Mouse (Mus musculus): ENCODE results near the gene Rspry1. TPM values are rescaled to one million over a fixed set of nuclear protein-coding genes. Genes with fewer than 3 reads are reported as not detected.

Rspry1 gene
- total and polyA plus RNA-seq, 2 experiments from 2014 or later, result 35.9 to 42.7 TPM

DNA sequence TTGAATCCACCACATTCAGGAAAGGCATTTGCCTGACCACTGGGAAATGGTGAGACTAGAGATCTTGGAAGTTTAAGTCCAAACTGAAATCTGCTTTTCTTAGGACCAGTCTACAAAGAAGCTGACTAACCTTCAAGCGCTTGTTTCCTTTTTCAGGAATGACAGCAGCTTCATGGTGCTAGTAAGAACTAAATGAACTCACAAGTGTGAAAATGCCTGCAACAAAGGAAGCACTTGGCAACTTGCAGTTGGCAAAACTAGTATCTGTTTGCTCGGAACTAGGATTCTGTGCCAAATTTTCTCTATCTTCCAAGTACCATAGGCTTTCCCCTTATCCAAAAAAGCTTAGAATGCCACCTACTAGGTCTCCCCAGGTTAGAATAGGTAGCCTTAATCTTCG lies 44.4 kb downstream of the Rspry1 start:
- Histone ChIP-seq H3K4me1 (ENCODE audit: insufficient read depth, low read length) (no peaks in the 10 kb centered on the region), H3K4me2 (ENCODE audit: low read depth, low read length, poor library complexity, severe bottlenecking) (no peak overlapping the region), H3K9me3 (ENCODE audit: low read length) (no peaks in the 10 kb centered on the region), H3K27me3 (ENCODE audit: insufficient read depth, low read length) (no peaks in the 10 kb centered on the region), H3K27ac (ENCODE audit: low read depth, low read length) (no peak overlapping the region), H3K36me3 (ENCODE audit: insufficient read depth, low read length) (peaks cover 24% of the 10 kb centered on the region), H3K4me3 (ENCODE audit: low read depth, low read length) (no peak overlapping the region), H3K9ac (replicated peaks; ENCODE audit: low read length, poor library complexity, severe bottlenecking) (no peak overlapping the region)
- ATAC-seq (ENCODE audit: low FRiP score) (no peak), DNase-seq (ENCODE audit: low spot score) (no peak)
- WGBS, result 87% methylated on average over 3 of the region's 3 CpGs
- TF ChIP-seq CTCF (IDR thresholded peaks at IDR 0.05), result no peak

DNA sequence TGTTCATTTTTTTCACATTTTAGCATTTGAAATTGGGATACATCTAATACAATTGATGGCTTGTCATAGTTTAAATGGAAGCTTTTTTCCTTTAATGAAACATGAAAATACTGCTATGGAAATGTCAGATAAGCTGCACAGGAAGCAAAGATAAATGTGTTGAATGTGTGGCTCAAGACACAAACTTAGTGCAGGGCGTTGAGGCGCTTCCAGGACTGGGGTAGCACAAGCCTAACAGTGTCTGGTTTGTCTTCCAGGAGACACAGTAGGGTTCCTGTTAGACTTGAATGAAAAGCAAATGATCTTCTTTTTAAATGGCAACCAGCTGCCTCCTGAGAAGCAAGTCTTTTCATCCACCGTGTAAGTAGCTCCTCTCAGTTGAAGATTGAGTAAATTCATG lies 47.8 kb downstream of the Rspry1 start:
- no peaks in the 10 kb centered on the region for H3K4me1 ChIP-seq (ENCODE audit: insufficient read depth, low read length)
- ATAC-seq (ENCODE audit: low FRiP score), result no peak
- H3K27me3 ChIP-seq (ENCODE audit: insufficient read depth, low read length), result no peaks in the 10 kb centered on the region
- no peak overlapping the region for H3K27ac ChIP-seq (ENCODE audit: low read depth, low read length)
- no peak overlapping the region for H3K9ac ChIP-seq (replicated peaks; ENCODE audit: low read length, poor library complexity, severe bottlenecking)
- WGBS, result 30% methylated on average over 3 of the region's 3 CpGs
- H3K36me3 ChIP-seq (ENCODE audit: insufficient read depth, low read length), result peaks cover 38% of the 10 kb centered on the region
- TF ChIP-seq CTCF (IDR thresholded peaks at IDR 0.05), result no peak
- DNase-seq (ENCODE audit: low spot score), result peak; percentile 26
- no peak overlapping the region for H3K4me3 ChIP-seq (ENCODE audit: low read depth, low read length)
- H3K9me3 ChIP-seq (ENCODE audit: low read length), result no peaks in the 10 kb centered on the region
- H3K4me2 ChIP-seq (ENCODE audit: low read depth, low read length, poor library complexity, severe bottlenecking), result no peak overlapping the region

DNA sequence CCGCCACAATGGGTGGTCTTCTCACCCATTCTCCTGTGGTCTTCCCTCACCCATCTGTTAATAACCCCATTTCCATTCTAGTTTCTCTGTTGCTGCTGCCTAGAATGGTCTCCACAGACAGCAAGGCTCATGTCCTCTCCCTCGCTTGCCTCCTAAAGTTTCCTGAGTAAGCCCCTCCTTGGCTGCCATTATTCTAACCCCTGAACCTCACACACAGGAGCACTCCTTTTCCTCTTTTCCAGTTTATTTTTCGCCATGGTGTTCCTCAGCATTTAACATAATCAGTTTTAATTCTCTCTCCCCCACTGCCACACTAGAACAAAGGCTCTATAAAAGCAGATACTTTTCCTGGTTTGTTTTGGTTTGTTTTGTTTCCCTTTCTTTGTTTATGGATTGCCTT lies 51.2 kb downstream of the Rspry1 start:
- no peaks in the 10 kb centered on the region for H3K4me1 ChIP-seq (ENCODE audit: insufficient read depth, low read length)
- H3K27me3 ChIP-seq (ENCODE audit: insufficient read depth, low read length), result no peaks in the 10 kb centered on the region
- 95% methylated on average over 3 of the region's 3 CpGs for WGBS
- H3K4me2 ChIP-seq (ENCODE audit: low read depth, low read length, poor library complexity, severe bottlenecking), result no peak overlapping the region
- H3K36me3 ChIP-seq (ENCODE audit: insufficient read depth, low read length), result peaks cover 34% of the 10 kb centered on the region
- TF ChIP-seq CTCF (IDR thresholded peaks at IDR 0.05), result no peak
- no peak overlapping the region for H3K4me3 ChIP-seq (ENCODE audit: low read depth, low read length)
- ATAC-seq (ENCODE audit: low FRiP score), result no peak
- H3K27ac ChIP-seq (ENCODE audit: low read depth, low read length), result no peak overlapping the region
- no peak overlapping the region for H3K9ac ChIP-seq (replicated peaks; ENCODE audit: low read length, poor library complexity, severe bottlenecking)
- no peaks in the 10 kb centered on the region for H3K9me3 ChIP-seq (ENCODE audit: low read length)
- no peak for DNase-seq (ENCODE audit: low spot score)

DNA sequence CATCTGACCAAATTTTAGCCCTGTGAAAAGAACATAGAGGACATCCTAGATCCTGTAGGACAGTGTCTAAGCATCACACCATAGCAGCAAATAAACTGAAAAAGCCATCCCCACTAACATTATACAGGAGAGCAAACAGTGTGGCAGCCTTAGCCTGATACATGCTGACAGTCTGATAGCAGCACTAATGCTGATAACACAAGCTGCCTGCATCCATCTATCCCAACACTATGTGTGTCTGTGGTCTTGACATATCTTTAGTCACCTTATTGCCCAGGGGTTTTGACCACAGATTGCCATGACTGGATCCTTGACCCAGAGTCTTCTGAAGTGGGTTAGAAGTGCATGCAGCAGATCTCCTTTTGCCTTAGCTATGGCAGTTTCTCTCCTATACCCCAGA lies 53.3 kb downstream of the Rspry1 start:
- peaks cover 32% of the 10 kb centered on the region for H3K36me3 ChIP-seq (ENCODE audit: insufficient read depth, low read length)
- ATAC-seq (ENCODE audit: low FRiP score), result no peak
- no peaks in the 10 kb centered on the region for H3K27me3 ChIP-seq (ENCODE audit: insufficient read depth, low read length)

DNA sequence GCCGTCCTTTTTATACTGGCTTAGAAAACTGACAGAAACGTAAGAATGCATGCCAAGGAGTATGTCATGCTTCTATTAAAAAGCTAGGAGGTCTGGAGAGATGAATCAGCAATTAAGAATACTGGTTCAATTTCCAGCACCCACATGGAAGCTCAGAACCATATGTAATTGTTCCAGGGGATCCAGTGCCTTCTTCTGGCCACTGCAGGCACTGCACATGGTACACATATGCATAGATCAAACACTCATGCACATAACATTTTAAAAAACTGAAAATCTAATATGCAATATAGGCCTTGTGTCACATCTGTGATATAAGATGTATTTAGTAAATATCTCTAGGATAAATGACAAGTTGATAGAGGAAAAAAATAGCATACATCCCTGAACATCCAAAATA lies 56.3 kb downstream of the Rspry1 start:
- Histone ChIP-seq H3K4me3 (ENCODE audit: low read depth, low read length) (no peak overlapping the region), H3K4me2 (ENCODE audit: low read depth, low read length, poor library complexity, severe bottlenecking) (no peak overlapping the region), H3K27ac (ENCODE audit: low read depth, low read length) (no peak overlapping the region), H3K4me1 (ENCODE audit: insufficient read depth, low read length) (no peaks in the 10 kb centered on the region), H3K9ac (replicated peaks; ENCODE audit: low read length, poor library complexity, severe bottlenecking) (no peak overlapping the region), H3K36me3 (ENCODE audit: insufficient read depth, low read length) (peaks cover 25% of the 10 kb centered on the region), H3K27me3 (ENCODE audit: insufficient read depth, low read length) (no peaks in the 10 kb centered on the region), H3K9me3 (ENCODE audit: low read length) (no peaks in the 10 kb centered on the region)
- WGBS, result 93% methylated on average over 2 of the region's 2 CpGs
- DNase-seq (ENCODE audit: low spot score) (no peak), ATAC-seq (ENCODE audit: low FRiP score) (no peak)
- peak; percentile 47 for TF ChIP-seq CTCF (IDR thresholded peaks at IDR 0.05)

More for the DNA sequence above, 53.3 kb downstream of the Rspry1 start:
- no peak overlapping the region for H3K9ac ChIP-seq (replicated peaks; ENCODE audit: low read length, poor library complexity, severe bottlenecking)
- H3K9me3 ChIP-seq (ENCODE audit: low read length), result no peaks in the 10 kb centered on the region
- no peak for DNase-seq (ENCODE audit: low spot score)
- TF ChIP-seq CTCF (IDR thresholded peaks at IDR 0.05), result no peak
- H3K4me2 ChIP-seq (ENCODE audit: low read depth, low read length, poor library complexity, severe bottlenecking), result no peak overlapping the region
- H3K4me1 ChIP-seq (ENCODE audit: insufficient read depth, low read length), result no peaks in the 10 kb centered on the region
- H3K27ac ChIP-seq (ENCODE audit: low read depth, low read length), result no peak overlapping the region
- H3K4me3 ChIP-seq (ENCODE audit: low read depth, low read length), result no peak overlapping the region

DNA sequence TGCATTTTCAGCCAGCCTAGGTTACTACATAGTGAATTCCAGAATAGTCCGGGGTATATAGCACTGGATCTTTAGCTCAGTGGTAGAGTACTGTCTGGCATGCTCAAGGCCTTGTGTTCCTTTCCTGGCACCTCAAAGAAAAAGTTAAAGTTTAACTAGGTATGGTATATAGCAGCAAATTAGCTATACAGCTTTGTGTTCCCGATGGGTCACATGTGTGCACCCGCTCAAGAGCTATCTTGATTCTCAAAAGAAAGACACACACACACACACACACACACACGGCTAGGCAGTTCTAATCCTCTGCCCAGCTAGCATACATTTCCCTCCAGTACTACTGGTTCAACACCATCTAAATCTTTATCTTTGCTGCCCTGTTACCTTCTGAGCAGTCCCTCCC lies 58.7 kb downstream of the Rspry1 start:
- ATAC-seq (ENCODE audit: low FRiP score) (no peak), DNase-seq (ENCODE audit: low spot score) (no peak)
- Histone ChIP-seq H3K36me3 (ENCODE audit: insufficient read depth, low read length) (peaks cover 14% of the 10 kb centered on the region), H3K27ac (ENCODE audit: low read depth, low read length) (no peak overlapping the region), H3K4me1 (ENCODE audit: insufficient read depth, low read length) (no peaks in the 10 kb centered on the region), H3K4me3 (ENCODE audit: low read depth, low read length) (no peak overlapping the region), H3K27me3 (ENCODE audit: insufficient read depth, low read length) (no peaks in the 10 kb centered on the region), H3K4me2 (ENCODE audit: low read depth, low read length, poor library complexity, severe bottlenecking) (no peak overlapping the region), H3K9ac (replicated peaks; ENCODE audit: low read length, poor library complexity, severe bottlenecking) (no peak overlapping the region), H3K9me3 (ENCODE audit: low read length) (no peaks in the 10 kb centered on the region)
- TF ChIP-seq CTCF (IDR thresholded peaks at IDR 0.05), result no peak
- 98% methylated on average over 4 of the region's 4 CpGs for WGBS

All from midbrain, postnatal 0 days (tissue).